Mouse (Mus musculus) layer of hippocampus, adult 11-12 months (tissue): Measurements from ENCODE around the gene Ankrd35.
"Not testable (repeated sequence)": the region's sequence is repeated elsewhere in the genome, so short reads cannot be mapped to it uniquely, and the experiment has no call there.

ENCODE experiments used
- DNase-seq: peaks from one replicate; pipeline ENCODE4 v3.0.0; 2022; ENCODE audit warnings: low spot score

Ankrd35 gene

DNA sequence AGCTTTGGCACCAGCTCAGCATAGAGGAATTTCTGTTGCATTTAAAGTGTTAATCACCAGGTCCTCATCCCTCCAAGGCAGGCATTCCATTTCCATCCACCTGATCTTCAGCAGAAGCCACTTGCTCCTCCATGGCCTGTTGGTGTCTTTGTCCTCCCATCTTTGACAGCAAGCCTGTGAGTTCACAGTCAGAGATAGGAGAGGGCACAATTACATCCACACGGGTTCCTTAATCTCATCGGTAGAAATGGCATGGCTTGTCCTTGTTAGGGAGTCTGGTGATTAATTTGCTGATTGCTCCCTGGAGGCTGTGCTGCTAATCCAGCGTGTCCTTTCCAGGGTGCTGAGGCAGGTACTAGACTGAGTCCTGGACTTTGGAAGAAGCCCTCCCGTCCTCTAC, 3.6 kb downstream of the Ankrd35 start:
- no peak for DNase-seq

DNA sequence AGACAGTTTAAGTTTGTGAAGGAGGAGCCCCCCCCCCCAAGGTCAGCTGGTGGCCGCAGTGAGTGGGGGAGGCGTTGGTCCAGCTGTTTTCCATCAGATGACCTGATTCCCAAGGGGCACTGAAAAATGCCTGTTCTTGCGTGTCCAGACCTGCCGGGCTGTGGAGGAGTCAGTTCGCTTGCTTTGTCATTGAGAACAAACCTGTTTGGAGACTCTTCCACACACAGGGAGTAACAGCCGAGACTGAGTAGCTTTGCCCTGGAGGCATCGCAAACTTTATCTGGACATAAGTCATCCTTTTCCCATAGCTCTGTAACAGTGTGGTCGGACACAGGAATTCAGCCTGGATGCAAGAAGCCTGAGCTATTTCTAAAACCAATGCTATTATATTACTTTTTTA, 4.5 kb downstream of the Ankrd35 start:
- no peak for DNase-seq

DNA sequence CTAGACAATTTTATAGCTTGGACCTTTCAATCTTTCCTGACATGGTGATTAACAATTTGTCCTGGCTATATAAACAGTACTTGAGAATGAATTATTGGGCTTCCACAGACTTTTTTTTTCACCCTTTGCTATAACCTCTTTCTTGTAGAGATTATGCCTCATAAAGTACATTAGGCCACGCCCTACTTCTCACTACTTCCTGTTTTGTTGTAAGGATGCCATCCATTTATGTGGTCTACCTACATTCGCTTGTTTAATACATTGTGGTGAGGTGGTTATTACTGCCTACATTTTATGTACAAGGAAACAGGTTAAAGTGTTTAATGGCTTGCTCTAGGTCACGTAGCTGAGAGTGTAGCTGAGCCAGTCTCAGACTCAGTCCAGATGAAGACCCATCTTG, 5.2 kb downstream of the Ankrd35 start:
- DNase-seq, result no peak

DNA sequence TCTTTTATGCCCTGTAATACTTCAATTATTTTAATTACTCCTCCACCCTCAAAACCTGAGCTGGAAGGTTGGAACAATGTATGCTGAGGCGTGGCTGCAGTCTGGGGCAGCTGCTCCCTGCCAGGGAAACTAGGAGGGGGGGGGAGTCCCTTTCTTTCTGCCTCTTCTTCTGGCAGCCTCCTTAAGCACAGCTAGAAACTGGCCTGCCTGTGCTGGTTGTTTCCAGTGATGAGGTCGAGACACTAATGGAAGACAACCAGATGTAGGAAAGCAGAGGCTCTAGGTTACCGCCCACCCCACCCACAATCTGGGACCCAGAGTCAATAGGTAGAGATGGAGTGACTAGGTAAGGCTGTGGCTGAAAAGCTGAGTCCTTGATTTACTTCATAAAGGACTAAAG, 5.8 kb downstream of the Ankrd35 start:
- DNase-seq, result no peak

DNA sequence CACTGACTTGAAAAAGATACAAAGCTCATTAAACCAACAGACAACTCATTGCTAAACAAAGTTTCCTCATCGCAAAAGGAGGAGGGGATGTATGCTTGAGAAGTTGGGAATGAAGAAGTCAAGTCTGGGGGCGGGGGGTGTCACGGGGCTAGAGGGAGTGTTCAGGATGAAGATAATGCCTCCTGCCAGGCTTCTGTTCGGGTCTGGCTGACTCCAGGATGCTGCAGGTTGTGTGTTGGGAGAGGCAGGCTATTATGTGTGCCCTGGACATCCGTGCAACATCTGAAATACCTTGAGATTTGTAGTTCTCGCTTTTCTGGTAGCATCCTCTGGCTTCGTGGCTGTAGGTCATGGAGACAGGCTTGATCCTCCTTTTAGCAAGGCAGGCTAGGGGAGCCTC, 8.5 kb downstream of the Ankrd35 start:
- no peak for DNase-seq

DNA sequence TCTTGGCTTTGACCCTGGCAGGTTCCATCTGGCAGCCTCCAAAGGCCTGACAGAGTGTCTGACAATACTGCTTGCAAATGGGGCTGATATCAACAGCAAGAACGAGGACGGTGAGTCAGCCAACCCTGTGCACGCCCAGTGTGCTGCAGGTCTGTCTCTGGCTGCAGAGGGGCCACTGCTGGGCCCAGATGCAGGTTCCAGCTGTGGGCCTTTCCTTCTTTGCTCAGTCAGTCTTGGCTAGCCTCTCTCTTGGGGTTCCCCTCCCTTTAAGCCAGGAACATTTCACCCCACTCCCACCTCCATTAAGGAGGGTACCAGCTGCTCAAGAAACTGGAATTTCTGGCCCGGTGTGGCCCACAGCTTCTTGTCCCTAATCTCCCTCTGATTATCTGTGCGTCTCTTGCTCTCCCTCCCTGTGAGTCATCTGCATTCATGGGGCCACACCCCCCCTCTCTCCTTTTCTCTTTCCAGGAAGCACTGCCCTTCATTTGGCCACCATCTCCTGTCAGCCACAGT, 9.3 kb downstream of the Ankrd35 start:
- DNase-seq, result no peak

DNA sequence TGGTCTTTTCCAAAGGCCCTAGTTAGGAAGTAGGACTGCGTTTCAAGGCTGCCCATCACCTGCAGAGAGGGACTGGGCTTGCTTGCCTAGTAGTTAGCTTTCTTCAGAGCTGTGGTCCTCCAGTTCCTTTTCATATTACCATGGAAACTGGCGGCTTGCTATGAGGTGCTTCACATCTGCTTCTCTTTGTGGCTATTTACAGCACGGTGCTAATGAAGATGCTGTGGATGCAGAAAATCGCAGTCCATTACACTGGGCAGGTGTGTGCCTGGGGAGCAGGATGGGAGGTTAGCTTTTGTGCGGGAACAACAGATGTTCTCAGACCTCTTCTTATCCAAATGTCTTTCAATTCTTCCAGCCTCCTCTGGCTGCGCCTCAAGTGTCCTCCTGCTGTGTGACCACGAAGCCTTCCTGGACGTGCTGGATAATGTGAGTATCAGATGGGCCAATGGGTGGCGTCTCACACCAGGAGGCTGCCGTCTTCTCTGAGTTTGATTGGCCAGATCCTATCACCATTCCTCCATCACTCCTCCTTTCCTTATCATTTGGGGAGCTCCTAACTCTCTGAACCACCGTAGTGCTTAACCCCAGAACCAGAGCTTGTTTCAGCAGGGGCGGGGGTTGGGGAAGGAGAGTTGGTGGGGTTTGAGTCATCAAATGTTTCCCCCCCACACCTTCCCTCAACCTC, 10.5 kb downstream of the Ankrd35 start:
- no peak for DNase-seq

DNA sequence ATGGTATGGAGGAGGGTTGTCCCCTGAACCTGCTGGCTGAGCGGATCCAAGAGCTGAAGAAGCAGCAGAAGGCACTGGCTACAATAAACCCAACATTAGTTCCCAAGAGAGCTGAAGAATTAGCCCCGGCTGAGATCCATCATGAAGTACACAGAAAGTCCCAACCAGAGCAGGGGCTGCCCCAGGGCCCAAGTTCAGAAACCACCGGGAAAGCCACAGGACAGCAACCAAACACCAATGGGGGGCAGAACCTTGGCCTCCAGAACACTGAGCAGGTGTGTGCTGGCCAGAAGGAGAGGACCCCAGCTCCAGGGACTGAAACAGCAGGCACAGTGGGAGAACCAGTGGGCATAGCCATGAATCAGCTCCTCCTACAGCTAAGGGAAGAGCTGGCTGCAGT, 13.6 kb downstream of the Ankrd35 start:
- DNase-seq, result no peak

DNA sequence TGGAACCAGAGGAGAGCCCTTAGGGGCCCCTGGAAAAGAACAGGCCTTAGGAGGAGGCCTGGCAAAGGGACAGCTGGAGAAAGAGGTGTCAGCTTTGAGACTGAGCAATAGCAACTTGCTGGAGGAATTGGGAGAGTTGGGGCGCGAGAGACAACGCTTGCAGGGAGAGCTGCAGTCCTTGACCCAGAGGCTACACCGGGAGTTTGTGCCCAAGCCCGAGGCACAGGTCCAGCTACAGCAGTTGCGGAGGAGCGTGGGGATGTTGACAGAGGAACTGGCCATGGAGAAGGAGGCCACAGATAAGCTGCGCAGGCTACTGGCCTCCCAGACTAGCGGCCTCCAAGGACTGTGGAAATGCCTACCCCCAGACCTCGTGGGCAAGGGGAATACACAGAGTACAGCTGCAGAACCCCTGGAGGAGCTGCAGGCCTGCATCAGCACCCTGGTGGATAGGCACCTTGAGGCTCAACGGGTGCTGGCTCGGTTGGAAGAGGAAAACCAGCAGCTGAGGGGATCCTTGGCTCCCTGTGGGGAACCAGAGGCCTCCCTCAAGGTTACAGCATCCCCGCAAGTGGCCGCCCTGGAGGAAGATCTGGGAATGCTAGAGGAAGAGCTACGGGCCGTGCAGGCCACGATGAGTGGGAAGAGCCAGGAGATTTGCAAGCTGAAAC, 14.4 kb downstream of the Ankrd35 start:
- DNase-seq, result no peak

DNA sequence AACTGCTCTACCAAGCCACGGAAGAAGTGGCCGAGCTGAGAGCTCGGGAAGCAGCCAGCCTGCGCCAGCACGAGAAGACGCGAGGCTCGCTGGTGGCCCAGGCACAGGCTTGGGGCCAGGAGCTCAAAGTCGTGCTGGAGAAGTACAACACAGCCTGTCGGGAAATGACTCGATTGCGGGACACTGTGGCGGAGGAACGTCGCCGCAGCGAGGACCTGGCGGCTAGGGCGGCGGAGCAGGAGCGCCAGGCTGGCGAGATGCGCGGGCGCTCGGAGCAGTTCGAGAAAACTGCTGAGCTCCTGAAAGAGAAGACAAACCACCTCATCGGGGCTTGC, 14.9 kb downstream of the Ankrd35 start:
- no peak for DNase-seq

DNA sequence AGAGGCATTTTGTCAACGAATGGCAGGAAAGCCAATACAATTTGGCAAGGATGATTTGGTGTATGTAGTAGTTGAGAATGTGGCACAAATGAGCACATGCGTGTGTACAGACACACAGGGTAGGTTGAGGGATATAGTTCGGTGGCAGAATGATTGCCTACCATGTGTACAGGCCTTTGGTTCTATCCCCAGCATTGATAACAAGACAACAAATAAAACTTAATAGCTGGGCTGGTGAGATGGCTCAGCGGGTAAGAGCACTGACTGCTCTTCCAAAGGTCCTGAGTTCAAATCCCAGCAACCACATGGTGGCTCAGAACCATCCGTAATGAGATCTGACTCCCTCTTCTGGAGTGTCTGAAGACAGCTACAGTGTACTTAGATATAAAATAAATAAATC, 16.1 kb downstream of the Ankrd35 start:
- not testable (repeated sequence) for DNase-seq

DNA sequence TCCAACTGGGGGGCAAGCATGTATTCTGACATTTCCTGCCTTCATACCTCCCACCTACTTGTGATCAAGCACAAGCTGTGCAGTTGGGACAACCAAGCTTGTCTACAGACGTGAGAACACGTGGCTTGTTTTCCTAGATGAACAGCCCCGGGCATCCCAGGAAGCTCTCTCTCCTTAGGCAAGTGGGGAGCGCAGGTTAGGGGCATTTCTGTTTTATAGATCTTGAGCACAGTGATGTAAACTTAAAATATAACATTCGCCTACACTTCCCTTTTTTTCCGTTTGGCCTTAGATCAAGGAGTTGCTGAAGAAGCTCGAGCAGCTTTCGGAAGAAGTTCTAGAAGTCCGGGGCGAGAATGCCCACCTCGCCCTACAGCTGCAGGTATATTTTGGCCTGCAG, 18.9 kb downstream of the Ankrd35 start:
- no peak for DNase-seq

DNA sequence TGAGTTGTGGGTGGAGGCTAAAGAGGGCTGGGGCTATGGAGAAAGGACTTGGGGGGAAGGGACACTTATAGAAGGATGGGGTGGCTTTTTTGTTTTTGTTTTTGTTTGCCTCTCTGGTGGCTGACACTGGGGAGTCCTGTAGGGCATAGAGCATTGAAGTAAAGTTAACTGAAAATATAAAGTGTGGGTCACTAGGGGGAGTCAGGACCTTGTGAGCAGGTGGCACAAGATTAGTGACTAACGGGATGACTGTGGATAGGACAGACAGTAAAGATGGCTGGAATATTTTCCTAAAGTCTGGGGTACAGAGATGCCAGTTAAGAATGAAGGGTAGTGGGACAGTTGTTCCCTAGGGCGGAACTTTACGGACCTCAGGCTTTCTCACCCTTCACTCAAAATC, 20.4 kb downstream of the Ankrd35 start:
- no peak for DNase-seq

DNA sequence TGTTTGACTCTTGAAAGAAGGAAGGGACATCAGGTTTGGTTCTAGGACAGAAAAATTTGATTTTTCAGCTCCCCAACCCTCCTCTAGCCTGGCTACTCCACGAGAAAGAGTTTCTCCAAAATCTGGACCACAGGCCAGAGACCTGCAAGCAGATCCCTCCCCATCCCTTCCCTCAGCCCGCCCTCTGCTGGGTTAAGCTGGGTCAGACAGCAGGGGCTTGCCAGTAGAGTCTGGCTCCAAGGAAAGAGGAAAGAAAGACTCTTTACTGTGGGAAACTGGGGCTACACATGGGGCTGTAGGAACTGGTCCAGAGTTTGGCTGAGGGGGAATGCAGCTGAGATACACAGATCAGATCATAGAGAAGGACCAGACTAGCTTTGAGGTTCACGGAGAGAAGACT, 22.6 kb downstream of the Ankrd35 start:
- no peak for DNase-seq

DNA sequence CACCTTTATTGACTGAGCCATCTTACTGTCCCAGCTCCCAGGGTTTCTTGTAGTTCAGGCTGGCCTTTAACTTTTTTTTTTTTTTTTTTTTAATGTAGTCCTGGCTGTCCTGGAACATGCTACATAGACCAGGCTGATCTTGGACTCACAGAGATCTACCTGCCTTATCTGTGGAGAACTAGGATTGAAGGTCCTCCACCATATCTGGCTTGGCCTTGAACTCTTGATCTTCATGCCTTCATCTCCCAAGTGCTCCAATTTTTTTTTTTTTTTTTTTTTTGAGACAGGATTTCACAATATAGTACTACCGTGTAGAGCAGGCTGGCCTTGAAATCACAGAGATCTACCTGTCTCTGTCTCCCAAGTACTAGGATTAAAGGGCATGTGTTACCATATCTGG, 23.6 kb downstream of the Ankrd35 start:
- no peak for DNase-seq

DNA sequence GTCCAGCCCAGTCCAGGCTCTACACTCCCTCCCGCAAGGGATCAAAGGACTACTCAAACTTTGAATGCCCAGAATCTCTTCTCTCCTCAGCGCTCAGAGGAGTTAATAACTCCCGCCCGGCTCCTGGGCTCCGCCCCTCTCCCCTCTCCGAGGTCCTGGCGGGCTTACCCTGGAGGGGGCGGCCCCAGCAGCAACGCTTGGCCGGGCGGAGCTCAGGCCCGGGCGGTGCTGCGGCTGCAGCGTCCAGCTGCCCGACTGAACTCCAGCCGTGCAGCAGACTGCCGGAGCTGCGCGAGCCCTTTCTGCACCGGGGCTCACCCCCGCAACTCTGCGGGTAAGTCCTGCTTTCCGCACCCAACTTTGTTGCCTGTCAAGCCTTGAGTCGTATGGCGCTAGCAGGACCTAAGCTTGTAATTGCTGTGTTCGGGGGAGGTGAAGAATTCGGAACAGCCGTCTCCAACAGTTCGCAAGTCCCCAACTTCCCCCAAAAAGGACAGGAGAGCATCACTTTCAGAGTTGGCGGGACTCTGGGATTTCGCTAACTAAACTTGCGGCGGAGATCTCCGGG, 26.4 kb downstream of the Ankrd35 start, which contains the start of gene Pias3:
Gene Pias3, plus strand, starts transcription at position 187 of the 568 bp plus-strand sequence.
- peak; percentile 56 for DNase-seq

DNA sequence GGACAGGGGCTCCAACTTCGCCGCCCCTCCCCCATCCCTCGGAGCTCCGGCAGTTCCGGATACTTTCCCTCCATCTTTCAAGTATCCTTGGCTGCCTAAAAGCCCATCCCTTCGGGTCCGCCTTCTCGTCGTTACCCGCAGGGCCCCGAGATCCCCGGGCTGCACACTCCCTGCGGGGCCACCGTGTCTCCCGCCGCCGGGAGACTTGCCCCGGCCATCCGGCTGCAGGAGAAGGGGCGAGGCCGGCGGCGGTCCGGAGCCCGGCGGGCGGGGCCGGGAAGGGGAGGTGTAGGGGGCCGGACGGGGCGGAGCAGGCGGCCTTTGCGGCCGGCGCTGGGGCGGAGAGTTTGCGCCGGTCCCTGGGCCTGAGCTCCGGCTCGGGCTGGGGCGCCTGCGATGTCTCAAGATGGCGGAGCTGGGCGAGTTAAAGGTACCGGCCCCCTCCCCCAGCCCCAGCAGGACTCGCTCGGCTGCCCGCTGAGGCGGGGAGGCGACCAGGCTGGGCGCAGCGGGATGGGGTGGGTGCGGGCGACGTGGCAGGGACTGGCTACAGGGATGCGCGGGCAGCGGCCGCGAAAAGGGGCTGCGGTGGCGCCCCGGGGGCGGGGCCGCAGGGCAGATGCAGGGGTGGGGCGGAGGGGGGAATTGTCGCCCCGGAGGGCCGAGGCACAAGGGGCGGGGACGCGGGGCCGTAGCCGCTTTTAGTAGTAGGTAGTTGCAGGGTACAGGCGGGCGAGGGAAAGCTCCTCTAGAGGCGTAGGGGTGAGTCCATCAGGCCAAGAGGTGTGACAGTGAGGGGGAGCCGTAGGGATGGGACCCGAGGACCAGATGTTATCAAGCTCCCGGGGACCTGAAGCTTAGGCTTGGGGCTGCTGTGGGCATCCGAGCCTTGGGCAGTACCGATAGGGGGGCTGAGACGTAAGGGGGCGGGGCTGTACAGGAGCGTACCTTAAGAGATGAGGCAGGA, 27.1 kb downstream of the Ankrd35 start:
- DNase-seq, result peak; percentile 85

DNA sequence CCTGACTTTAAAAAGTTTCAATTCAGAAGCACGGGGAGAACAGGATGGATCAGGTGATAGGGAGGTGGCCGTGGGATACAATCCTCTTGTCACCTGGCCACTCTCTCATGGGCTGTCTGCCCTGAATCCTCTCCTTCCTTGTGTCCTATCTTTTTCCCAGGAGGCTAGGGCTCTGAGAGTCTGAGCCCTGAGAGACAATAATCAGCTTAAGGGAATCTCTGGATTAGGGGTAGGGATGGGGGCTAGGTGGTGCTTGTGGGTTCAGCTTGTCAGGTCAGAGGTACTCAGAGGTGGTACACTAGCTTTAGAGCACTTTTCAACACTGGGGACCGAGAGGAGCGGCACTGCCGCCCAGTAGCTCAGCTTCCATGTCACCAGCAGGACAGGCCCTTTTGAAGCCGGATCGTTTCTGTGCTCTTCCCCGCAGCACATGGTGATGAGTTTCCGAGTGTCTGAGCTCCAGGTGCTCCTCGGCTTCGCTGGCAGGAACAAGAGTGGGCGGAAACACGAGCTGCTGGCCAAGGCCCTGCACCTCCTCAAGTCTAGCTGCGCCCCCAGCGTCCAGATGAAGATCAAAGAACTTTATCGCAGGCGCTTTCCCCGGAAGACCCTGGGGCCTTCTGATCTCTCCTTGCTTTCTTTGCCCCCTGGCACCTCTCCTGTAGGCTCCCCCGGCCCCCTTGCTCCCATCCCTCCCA, 29.2 kb downstream of the Ankrd35 start:
- DNase-seq, result no peak

DNA sequence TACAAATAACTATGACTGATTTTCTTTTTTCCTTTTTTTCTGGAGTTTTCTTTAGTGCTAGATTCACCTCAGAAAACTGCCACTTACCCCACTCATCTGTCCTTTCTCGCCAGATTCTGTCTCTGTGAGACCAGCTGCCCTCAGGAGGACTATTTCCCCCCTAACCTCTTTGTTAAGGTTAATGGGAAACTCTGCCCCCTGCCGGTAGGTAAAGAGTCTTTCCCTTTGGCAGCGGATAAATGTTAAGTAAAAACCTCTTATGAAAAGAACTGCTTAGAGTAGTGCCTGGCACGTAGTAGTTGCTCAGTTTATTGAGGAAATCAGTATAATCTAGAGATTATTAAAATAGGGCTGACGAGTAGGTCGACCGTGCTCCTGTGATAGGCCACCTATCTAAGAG, 30.4 kb downstream of the Ankrd35 start:
- no peak for DNase-seq

DNA sequence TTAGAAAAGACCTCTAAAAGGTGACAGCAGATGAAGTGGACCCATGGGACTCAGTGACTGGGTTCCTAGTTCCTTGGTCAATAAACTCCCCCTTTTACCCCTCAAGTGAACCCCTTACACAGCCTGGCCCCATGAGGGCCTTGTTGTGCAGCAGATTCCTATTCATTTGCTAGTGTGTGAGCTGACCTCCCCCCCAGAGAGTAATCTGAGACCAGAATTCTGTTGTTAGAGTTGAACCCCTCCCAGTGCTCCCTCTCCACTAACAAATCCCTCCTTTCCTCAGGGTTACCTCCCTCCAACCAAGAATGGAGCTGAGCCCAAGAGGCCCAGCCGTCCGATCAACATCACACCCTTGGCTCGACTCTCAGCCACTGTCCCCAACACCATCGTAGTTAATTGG, 31.1 kb downstream of the Ankrd35 start:
- DNase-seq, result no peak

DNA sequence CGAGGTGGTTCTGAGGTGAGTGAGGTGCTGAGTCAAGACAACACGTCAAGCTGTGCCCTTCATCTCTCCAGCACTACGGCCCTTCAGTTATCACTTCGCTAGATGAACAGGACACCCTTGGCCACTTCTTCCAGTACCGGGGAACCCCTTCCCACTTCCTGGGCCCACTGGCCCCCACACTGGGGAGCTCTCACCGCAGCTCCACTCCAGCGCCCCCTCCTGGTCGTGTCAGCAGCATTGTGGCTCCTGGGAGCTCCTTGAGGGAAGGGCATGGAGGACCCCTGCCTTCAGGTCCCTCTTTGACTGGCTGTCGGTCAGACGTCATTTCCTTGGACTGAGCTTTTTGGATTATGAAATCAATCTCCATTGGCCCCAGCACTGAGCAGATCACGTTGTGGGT, 34.8 kb downstream of the Ankrd35 start:
- DNase-seq, result no peak

DNA sequence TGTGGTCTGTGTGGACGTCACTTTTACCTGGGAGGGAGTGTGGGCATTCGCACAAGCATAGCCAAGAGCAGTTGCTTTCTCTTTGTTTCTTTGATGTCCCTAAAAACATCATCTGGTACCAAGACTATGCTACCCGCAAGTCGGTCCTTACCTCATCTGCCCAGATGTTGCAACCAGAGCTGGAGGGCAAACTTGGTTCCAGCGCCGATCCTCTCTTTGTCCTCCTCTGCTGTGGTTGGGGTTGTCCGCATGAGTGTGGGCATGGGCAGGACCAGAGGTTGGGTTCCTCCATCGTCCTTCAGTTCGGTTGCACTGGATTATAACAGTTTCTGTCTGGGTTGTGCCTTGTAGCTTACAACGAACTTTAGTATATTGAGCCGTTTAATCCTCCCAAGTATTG, 36.3 kb downstream of the Ankrd35 start:
- no peak for DNase-seq
